Mouse (Mus musculus): Measurements from ENCODE around the gene Irak1. TPM values are rescaled to one million over a fixed set of nuclear protein-coding genes. Genes with fewer than 3 reads are reported as not detected.

Irak1 gene
- polyA plus RNA-seq, 1 experiment from 2014 or later, result 52.7 TPM

DNA sequence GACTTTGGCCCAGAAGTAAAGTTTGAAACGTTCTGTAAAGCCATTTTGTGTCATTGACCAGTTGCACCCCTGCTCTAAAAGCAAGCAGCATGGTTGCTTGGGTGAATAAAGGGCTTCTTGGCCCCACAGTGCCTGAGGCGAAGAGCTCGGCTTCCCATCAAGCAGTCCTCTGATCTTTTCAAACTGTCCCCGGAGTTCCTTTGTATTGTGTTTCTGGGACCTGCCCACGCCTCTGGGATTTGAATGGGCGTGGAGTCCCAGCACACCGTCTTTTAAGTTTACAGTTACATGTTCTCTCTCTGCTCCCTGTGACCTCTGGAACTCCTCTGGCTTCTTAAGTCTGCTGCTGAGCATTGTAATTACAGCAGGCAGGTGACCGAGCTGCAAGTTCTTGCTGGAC, 15.7 kb downstream of the Irak1 start:
- WGBS, result 47% methylated on average over 8 of the region's 8 CpGs
- Histone ChIP-seq H3K4me2 (replicated peaks; ENCODE audit: low read depth, low read length) (no peak overlapping the region), H3K36me3 (ENCODE audit: control insufficient read depth, insufficient read depth, low read length) (no peaks in the 10 kb centered on the region)

DNA sequence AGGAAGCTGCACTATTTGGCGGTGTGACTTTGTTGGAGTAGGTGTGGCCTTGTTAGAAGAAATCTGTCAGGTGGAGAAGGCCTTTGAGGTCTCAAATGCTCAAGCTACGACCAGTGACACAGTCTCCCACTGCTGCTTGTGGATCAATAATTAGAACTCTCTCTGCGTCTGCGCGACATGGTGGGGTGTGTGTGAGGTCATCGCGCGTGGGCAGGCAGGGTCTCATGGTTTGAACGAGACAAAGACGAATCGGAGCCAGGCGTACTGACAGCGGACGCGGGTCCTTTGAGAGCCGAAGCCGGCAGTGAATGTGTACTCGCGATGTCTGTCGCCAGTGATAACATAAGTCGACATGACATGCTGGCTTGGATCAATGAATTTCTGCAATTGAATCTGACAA, 17.3 kb downstream of the Irak1 start:
- Histone ChIP-seq H3K4me1 (ENCODE audit: control insufficient read depth, insufficient read depth, low read length) (no peaks in the 10 kb centered on the region), H3K36me3 (ENCODE audit: control insufficient read depth, insufficient read depth, low read length) (no peaks in the 10 kb centered on the region), H3K27me3 (ENCODE audit: control insufficient read depth, insufficient read depth, low read length) (no peaks in the 10 kb centered on the region), H3K9ac (replicated peaks; ENCODE audit: low read depth, low read length) (no peak overlapping the region), H3K27ac (ENCODE audit: low read length) (no peak overlapping the region), H3K4me3 (ENCODE audit: low read depth, low read length) (no peak overlapping the region), H3K9me3 (ENCODE audit: control insufficient read depth, low read depth, low read length) (no peaks in the 10 kb centered on the region), H3K4me2 (replicated peaks; ENCODE audit: low read depth, low read length) (no peak overlapping the region)
- 76% methylated on average over 21 of the region's 21 CpGs for WGBS
- no peak for ATAC-seq (ENCODE audit: insufficient number of reproducible peaks, insufficient read depth, low FRiP score, low read depth)

More for the DNA sequence above, 15.7 kb downstream of the Irak1 start:
- ATAC-seq (ENCODE audit: insufficient number of reproducible peaks, insufficient read depth, low FRiP score, low read depth), result no peak
- Histone ChIP-seq H3K4me3 (ENCODE audit: low read depth, low read length) (no peak overlapping the region), H3K9me3 (ENCODE audit: control insufficient read depth, low read depth, low read length) (no peaks in the 10 kb centered on the region), H3K27me3 (ENCODE audit: control insufficient read depth, insufficient read depth, low read length) (no peaks in the 10 kb centered on the region), H3K4me1 (ENCODE audit: control insufficient read depth, insufficient read depth, low read length) (no peaks in the 10 kb centered on the region), H3K27ac (ENCODE audit: low read length) (no peak overlapping the region), H3K9ac (replicated peaks; ENCODE audit: low read depth, low read length) (no peak overlapping the region)

DNA sequence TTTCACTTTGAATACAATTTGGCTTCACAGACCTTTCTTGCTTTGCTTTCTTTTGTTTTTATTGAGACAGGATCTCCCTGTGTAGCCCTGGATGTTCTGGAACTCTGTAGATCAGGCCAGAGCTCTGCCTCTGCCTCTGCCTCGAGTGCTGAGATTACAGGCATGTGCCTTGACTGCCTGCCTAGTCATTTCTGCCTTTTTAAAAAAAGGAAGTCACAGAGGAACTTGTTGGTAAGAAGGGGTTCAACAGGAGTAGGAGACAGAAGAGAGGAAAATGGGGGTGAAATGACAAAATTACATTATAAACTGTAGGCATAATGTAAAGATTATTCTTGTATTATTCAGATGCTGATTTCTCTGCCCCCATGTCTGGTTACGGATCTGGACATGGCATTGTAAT, 20.1 kb downstream of the Irak1 start:
- Histone ChIP-seq H3K4me2 (replicated peaks; ENCODE audit: low read depth, low read length) (no peak overlapping the region), H3K36me3 (ENCODE audit: control insufficient read depth, insufficient read depth, low read length) (no peaks in the 10 kb centered on the region), H3K27me3 (ENCODE audit: control insufficient read depth, insufficient read depth, low read length) (no peaks in the 10 kb centered on the region), H3K9me3 (ENCODE audit: control insufficient read depth, low read depth, low read length) (no peaks in the 10 kb centered on the region), H3K4me3 (ENCODE audit: low read depth, low read length) (no peak overlapping the region), H3K9ac (replicated peaks; ENCODE audit: low read depth, low read length) (no peak overlapping the region), H3K27ac (ENCODE audit: low read length) (no peak overlapping the region), H3K4me1 (ENCODE audit: control insufficient read depth, insufficient read depth, low read length) (no peaks in the 10 kb centered on the region)
- ATAC-seq (ENCODE audit: insufficient number of reproducible peaks, insufficient read depth, low FRiP score, low read depth), result no peak
- WGBS, result 68% methylated on average over 2 of the region's 2 CpGs

DNA sequence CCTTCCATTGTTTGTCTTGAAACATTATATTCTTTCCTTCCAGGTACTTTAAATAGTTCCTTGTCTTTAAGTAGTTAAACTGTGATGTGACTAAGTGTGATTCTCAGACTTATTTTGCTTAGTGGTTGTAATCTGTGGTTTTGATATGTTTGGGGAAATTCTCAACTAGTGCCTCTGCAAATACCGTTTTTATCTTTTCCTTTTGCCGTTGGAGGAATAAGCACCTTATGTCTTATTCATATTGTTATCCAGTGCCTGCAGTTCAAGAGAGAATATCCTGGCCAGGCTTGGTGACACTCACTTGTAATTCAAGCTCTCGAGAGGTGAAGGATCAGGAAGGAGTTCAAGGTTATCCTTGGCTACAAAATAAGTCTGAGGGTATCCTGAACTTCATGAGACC, 22.7 kb downstream of the Irak1 start:
- no peak for ATAC-seq (ENCODE audit: insufficient number of reproducible peaks, insufficient read depth, low FRiP score, low read depth)
- Histone ChIP-seq H3K9me3 (ENCODE audit: control insufficient read depth, low read depth, low read length) (no peaks in the 10 kb centered on the region), H3K9ac (replicated peaks; ENCODE audit: low read depth, low read length) (no peak overlapping the region), H3K4me1 (ENCODE audit: control insufficient read depth, insufficient read depth, low read length) (no peaks in the 10 kb centered on the region), H3K27me3 (ENCODE audit: control insufficient read depth, insufficient read depth, low read length) (no peaks in the 10 kb centered on the region), H3K4me3 (ENCODE audit: low read depth, low read length) (no peak overlapping the region), H3K27ac (ENCODE audit: low read length) (no peak overlapping the region), H3K4me2 (replicated peaks; ENCODE audit: low read depth, low read length) (no peak overlapping the region), H3K36me3 (ENCODE audit: control insufficient read depth, insufficient read depth, low read length) (no peaks in the 10 kb centered on the region)
- 79% methylated on average over 3 of the region's 3 CpGs for WGBS

DNA sequence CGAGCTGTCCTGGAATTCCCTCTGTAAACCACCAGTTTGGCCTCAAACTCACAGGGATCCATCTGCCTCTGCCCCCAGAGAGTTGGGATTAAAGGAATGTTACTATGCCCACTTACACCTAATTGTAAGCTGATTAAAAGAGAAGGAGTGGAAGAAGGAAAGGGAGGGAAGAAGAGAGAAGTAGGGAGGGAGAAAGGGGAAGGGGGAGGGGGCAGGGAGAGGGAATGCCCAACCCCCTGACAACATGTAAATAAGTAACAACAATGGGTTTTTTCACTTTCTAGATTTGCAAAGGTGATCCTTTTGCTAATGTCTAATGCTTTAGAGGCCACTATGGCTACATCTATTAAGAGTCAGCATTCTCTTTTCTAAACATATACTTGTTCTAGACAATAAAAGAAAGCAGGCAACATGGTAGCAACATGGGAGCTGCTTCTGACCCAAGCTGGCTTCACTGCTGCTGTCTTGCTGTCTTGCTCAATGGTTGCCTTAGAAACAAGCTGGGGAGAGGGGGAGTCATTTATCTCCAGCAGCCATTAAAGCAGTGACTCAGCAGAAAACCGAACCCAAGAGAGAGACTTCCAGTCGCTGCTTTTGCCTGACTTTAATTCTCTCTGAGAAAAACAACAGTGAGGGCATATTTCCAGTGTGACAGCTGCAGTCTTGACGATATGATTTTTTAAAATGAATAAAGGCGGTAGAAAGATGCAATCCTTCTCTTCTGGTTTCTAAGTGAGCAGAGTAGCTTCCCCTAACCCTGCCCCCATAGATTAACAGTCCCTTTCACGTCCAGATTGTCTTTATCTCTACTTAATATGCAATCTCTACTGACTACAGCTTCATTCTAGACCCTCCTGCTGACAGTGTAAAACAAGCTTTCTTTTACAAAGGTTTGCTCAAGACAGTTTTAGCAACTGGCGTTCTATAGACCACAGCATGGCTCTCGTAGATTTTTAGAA, 24.5 kb downstream of the Irak1 start:
- Histone ChIP-seq H3K4me2 (replicated peaks; ENCODE audit: low read depth, low read length) (no peak overlapping the region), H3K9ac (replicated peaks; ENCODE audit: low read depth, low read length) (no peak overlapping the region), H3K4me3 (ENCODE audit: low read depth, low read length) (no peak overlapping the region), H3K9me3 (ENCODE audit: control insufficient read depth, low read depth, low read length) (no peaks in the 10 kb centered on the region), H3K36me3 (ENCODE audit: control insufficient read depth, insufficient read depth, low read length) (no peaks in the 10 kb centered on the region), H3K27me3 (ENCODE audit: control insufficient read depth, insufficient read depth, low read length) (no peaks in the 10 kb centered on the region), H3K27ac (ENCODE audit: low read length) (no peak overlapping the region; the same call in 1 of the 2 replicates), H3K4me1 (ENCODE audit: control insufficient read depth, insufficient read depth, low read length) (no peaks in the 10 kb centered on the region)
- 26% methylated on average over 8 of the region's 8 CpGs for WGBS
- peak; percentile 67; the same call in 1 of the 2 replicates for ATAC-seq (ENCODE audit: insufficient number of reproducible peaks, insufficient read depth, low FRiP score, low read depth)

DNA sequence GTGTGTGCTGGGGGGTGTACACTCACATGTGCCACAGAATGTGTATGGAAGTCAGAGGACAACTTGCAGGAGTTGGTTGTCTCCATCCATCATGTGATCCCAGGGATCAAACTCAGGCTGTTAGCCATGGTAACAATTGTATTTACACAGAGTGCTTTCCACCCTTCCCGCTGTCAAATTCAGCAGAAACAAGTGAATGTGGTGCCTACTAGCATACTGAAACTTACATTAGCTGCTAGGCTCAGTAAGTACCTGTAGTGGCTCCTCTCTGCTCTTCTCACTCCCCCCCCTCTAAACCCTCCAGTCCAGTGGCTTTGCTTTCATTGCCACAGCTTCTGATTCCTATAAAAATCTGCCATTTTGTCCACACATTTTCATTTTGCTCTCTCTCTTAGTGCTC, 45.9 kb downstream of the Irak1 start:
- Histone ChIP-seq H3K9ac (replicated peaks; ENCODE audit: low read depth, low read length) (no peak overlapping the region), H3K4me3 (ENCODE audit: low read depth, low read length) (no peak overlapping the region), H3K36me3 (ENCODE audit: control insufficient read depth, insufficient read depth, low read length) (no peaks in the 10 kb centered on the region), H3K4me1 (ENCODE audit: control insufficient read depth, insufficient read depth, low read length) (no peaks in the 10 kb centered on the region), H3K27me3 (ENCODE audit: control insufficient read depth, insufficient read depth, low read length) (no peaks in the 10 kb centered on the region), H3K9me3 (ENCODE audit: control insufficient read depth, low read depth, low read length) (no peaks in the 10 kb centered on the region), H3K27ac (ENCODE audit: low read length) (no peak overlapping the region), H3K4me2 (replicated peaks; ENCODE audit: low read depth, low read length) (no peak overlapping the region)
- ATAC-seq (ENCODE audit: insufficient number of reproducible peaks, insufficient read depth, low FRiP score, low read depth), result no peak
- WGBS, result 67% methylated on average over 1 of the region's 1 CpGs

DNA sequence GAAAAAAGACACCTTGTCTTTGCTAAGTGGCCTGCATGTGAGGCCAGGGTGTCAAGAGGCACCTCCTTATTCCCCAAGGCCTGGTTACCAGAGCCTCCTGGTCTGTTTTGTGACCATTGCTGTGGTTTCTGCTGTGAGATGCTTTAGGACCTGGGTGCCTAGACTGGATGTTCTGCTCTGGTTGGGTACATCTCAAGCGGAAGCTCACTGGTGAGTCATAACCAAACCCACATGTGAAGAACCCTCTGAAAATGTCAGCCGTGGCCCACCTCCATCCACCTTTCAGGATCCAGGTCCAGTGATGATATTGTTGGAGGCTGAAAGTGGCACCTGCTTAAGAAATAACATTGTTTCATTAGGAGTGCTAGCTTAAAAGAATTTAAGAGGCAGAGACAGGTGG, 47.4 kb downstream of the Irak1 start:
- Histone ChIP-seq H3K36me3 (ENCODE audit: control insufficient read depth, insufficient read depth, low read length) (no peaks in the 10 kb centered on the region), H3K4me1 (ENCODE audit: control insufficient read depth, insufficient read depth, low read length) (no peaks in the 10 kb centered on the region), H3K27ac (ENCODE audit: low read length) (no peak overlapping the region), H3K4me3 (ENCODE audit: low read depth, low read length) (no peak overlapping the region), H3K27me3 (ENCODE audit: control insufficient read depth, insufficient read depth, low read length) (no peaks in the 10 kb centered on the region), H3K9ac (replicated peaks; ENCODE audit: low read depth, low read length) (no peak overlapping the region), H3K9me3 (ENCODE audit: control insufficient read depth, low read depth, low read length) (no peaks in the 10 kb centered on the region), H3K4me2 (replicated peaks; ENCODE audit: low read depth, low read length) (no peak overlapping the region)
- no peak for ATAC-seq (ENCODE audit: insufficient number of reproducible peaks, insufficient read depth, low FRiP score, low read depth)
- 97% methylated on average over 2 of the region's 2 CpGs for whole genome bisulfite sequencing

DNA sequence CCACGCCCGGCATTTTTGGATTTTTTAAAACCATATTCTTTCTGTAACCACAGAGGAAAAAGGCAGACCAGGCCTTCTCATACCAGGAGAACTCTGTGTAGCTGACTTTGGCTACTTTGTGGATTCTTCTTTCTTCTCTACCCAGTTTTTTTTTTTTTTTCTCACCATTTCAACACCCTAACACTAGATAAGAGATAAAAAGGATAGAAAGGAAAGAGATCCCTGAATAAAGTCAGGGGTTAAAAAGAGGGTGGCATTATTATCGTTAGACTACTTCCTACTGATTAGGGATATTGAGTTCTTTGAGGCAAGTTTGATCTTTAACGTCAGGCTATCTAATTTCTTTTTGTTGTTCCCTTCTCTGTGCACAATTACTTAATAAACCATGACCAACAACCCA, 50.9 kb downstream of the Irak1 start:
- no peak overlapping the region for H3K4me3 ChIP-seq (ENCODE audit: low read depth, low read length)
- no peak overlapping the region for H3K4me2 ChIP-seq (replicated peaks; ENCODE audit: low read depth, low read length)
- no peaks in the 10 kb centered on the region for H3K36me3 ChIP-seq (ENCODE audit: control insufficient read depth, insufficient read depth, low read length)
- 83% methylated on average over 4 of the region's 4 CpGs for WGBS
- H3K4me1 ChIP-seq (ENCODE audit: control insufficient read depth, insufficient read depth, low read length), result no peaks in the 10 kb centered on the region
- ATAC-seq (ENCODE audit: insufficient number of reproducible peaks, insufficient read depth, low FRiP score, low read depth), result no peak
- no peaks in the 10 kb centered on the region for H3K27me3 ChIP-seq (ENCODE audit: control insufficient read depth, insufficient read depth, low read length)
- no peaks in the 10 kb centered on the region for H3K9me3 ChIP-seq (ENCODE audit: control insufficient read depth, low read depth, low read length)
- no peak overlapping the region for H3K9ac ChIP-seq (replicated peaks; ENCODE audit: low read depth, low read length)
- no peak overlapping the region for H3K27ac ChIP-seq (ENCODE audit: low read length)

DNA sequence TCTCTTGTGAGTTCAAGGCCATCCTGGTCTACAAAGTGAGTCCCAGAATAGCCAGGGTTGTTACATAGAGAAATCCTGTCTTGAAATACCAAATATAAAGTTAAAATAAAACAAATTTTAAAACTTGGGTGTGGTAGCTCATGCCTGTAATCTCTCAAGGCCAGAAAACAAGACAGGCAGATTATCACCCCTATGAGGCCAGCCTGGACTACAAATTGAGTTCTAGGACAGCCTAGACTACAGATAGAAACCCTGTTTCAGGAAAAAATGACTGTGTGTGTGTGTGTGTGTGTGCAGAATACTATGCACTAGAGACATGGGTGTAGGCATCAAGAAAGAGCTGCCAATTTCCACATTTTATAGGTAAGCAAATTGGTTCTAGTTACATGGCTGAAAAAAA, 52.9 kb downstream of the Irak1 start:
- Histone ChIP-seq H3K27me3 (ENCODE audit: control insufficient read depth, insufficient read depth, low read length) (no peaks in the 10 kb centered on the region), H3K9me3 (ENCODE audit: control insufficient read depth, low read depth, low read length) (no peaks in the 10 kb centered on the region), H3K36me3 (ENCODE audit: control insufficient read depth, insufficient read depth, low read length) (no peaks in the 10 kb centered on the region), H3K9ac (replicated peaks; ENCODE audit: low read depth, low read length) (no peak overlapping the region), H3K4me2 (replicated peaks; ENCODE audit: low read depth, low read length) (no peak overlapping the region), H3K27ac (ENCODE audit: low read length) (no peak overlapping the region), H3K4me1 (ENCODE audit: control insufficient read depth, insufficient read depth, low read length) (no peaks in the 10 kb centered on the region), H3K4me3 (ENCODE audit: low read depth, low read length) (no peak overlapping the region)
- no peak for ATAC-seq (ENCODE audit: insufficient number of reproducible peaks, insufficient read depth, low FRiP score, low read depth)

All from stomach, embryonic 14.5 days (tissue).